Mouse (Mus musculus): ENCODE results near the gene Mpl.

DNA sequence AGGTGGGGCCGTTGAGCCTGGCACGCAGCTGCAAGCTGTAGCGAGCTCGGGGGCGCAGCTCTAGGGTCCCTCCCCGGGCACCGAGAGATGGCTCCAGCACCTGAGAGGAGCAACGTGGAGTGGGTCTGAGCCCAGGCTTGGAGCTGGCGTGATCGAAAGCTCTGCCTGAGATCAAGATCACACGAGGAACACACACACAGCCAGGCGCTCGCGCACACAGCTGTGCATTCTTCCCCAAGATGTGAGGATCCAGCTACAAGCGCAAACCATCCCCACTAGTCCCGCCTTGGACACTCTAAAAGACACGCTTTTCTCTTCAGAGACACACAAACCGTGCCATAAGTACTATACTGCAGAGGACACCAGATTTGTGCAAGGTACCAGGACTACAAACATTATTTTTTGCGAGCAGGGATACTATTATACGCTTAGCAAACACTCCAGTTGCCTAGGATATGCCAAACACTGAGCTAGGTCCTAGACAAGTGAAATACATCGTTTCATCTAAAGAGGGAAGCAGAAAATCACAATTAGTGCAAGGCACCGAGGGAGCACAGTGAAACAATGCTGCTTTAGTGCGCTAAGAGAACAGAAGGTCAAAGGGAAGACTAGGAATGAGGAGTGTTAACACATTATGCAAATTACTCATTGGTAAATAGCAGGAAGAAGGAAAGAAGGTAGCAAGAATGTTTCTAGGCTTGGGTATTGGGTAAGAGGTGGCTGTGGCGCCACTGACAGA, 10.7 kb downstream of the Mpl start:
- TF ChIP-seq POLR2A (IDR thresholded peaks at IDR 0.05; ENCODE audit: control insufficient read depth, low read depth, low read length) (no peak), CTCF (IDR thresholded peaks at IDR 0.05; ENCODE audit: control insufficient read depth, insufficient read depth, insufficient replicate concordance, low read depth, low read length) (no peak)

Measured in testis, adult 2 months (tissue).